Mouse (Mus musculus) E14TG2a.4 (cell line): ENCODE data around the gene Tmem254c.
"Not testable (repeated sequence)": the region's sequence is repeated elsewhere in the genome, so short reads cannot be mapped to it uniquely, and the experiment has no call there.

Experiments
- CTCF ChIP-seq: conservative IDR thresholded peaks from 2 replicates; pipeline ENCODE4 v1.5.1; 2014; ENCODE audit warnings: low read length
- NANOG ChIP-seq: IDR thresholded peaks from 2 replicates; pipeline ENCODE4 v1.6.1; 2014; ENCODE audit warnings: borderline replicate concordance, low read length, mixed read lengths

DNA sequence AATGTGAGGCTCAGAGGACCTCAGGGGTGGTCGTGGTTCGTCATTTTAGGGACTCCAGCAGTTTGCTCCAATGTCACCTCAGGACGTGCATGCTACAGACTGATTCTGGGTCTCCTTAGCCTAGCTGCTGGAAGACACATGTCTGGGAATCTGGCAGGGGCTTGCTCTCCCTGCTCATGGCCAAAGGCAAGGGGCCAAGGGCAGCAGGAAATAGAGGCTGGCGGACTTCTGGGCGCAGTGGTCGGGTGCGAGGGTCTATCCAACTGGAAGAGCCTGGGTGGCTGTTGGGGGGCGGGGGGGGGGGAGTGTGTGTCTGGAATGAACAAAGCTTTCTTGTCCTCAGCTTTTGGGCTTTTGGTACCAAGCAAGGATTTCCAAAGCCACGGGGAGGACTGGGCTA is 18.4 kb downstream of the Tmem254c start:
- TF ChIP-seq CTCF, NANOG: not testable (repeated sequence)
